Mouse (Mus musculus): ENCODE results near the gene Ring1. TPM values are rescaled to one million over a fixed set of nuclear protein-coding genes. Genes with fewer than 3 reads are reported as not detected.

Gene Ring1
- total and polyA plus RNA-seq, 2 experiments from 2014 or later: 19.0 to 20.7 TPM

GRCm38 (mm10) chr17:34025756-34026151, 1.3 kb upstream of the Ring1 start:
- Histone ChIP-seq H3K36me3 (ENCODE audit: insufficient read depth) (peaks cover 35% of the 10 kb centered on the region), H3K9me3 (ENCODE audit: low read length) (no peaks in the 10 kb centered on the region), H3K27ac (ENCODE audit: low read depth, low read length) (peak overlapping the region; percentile 93; the same call in 1 of the 2 replicates), H3K27me3 (ENCODE audit: insufficient read depth, low read length) (no peaks in the 10 kb centered on the region), H3K4me1 (ENCODE audit: insufficient read depth) (peaks cover 24% of the 10 kb centered on the region), H3K9ac (peak overlapping the region; percentile 87), H3K4me3 (ENCODE audit: low read depth, low read length) (peak overlapping the region; percentile 83; the same call in 1 of the 2 replicates), H3K4me2 (ENCODE audit: low read depth) (peak overlapping the region; percentile 83)
- DNase-seq (peak; percentile 47), ATAC-seq (peak; percentile 1; the same call in 1 of the 2 replicates)
- no peak for TF ChIP-seq CTCF (IDR thresholded peaks at IDR 0.05; ENCODE audit: low read depth)
- 2% methylated on average over 7 of the region's 7 CpGs for WGBS

- H3K9ac ChIP-seq: peak overlapping the region; percentile 87
- no peaks in the 10 kb centered on the region for H3K9me3 ChIP-seq (ENCODE audit: low read length)
- no peaks in the 10 kb centered on the region for H3K27me3 ChIP-seq (ENCODE audit: insufficient read depth, low read length)
- H3K36me3 ChIP-seq (ENCODE audit: insufficient read depth): peaks cover 36% of the 10 kb centered on the region
- peak overlapping the region; percentile 83 for H3K4me3 ChIP-seq (ENCODE audit: low read depth, low read length)
- peak; percentile 4 for ATAC-seq
- TF ChIP-seq CTCF (IDR thresholded peaks at IDR 0.05; ENCODE audit: low read depth): no peak
- peak overlapping the region; percentile 83 for H3K4me2 ChIP-seq (ENCODE audit: low read depth)
- under 1% methylated on average over 57 of the region's 57 CpGs for WGBS
- H3K4me1 ChIP-seq (ENCODE audit: insufficient read depth): peaks cover 18% of the 10 kb centered on the region
- DNase-seq: peak; percentile 51
- peak overlapping the region; percentile 93 for H3K27ac ChIP-seq (ENCODE audit: low read depth, low read length)
Measured at GRCm38 (mm10) chr17:34024861-34025755, 628 bp upstream of the Ring1 start.

DNA sequence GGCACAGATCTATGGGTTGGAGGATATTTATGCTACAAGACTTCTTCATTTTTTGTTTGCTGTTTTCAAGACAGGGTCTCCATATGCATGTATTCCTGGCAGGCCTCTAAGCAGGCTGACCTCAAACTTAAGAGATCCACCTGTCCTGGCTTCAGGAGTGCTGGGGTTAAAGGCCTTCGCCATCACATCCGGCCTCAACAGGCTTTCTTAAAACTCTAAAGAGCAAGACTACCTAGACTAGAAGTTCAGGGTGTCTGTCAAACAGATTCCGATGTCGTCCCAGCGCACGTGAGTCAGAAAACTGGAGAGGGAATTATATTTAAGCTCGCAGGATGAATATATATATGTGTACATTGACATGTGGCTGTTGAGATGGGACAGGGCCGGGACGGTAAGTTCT, 802 bp downstream of the Ring1 start:
- no peak for TF ChIP-seq CTCF (IDR thresholded peaks at IDR 0.05; ENCODE audit: low read depth)
- H3K9ac ChIP-seq: peak overlapping the region; percentile 87
- 57% methylated on average over 9 of the region's 9 CpGs for WGBS
- no peaks in the 10 kb centered on the region for H3K27me3 ChIP-seq (ENCODE audit: insufficient read depth, low read length)
- peak overlapping the region; percentile 93 for H3K27ac ChIP-seq (ENCODE audit: low read depth, low read length)
- DNase-seq (no peak), ATAC-seq (no peak)
- peaks cover 22% of the 10 kb centered on the region for H3K36me3 ChIP-seq (ENCODE audit: insufficient read depth)
- H3K9me3 ChIP-seq (ENCODE audit: low read length): no peaks in the 10 kb centered on the region
- H3K4me1 ChIP-seq (ENCODE audit: insufficient read depth): peaks cover 13% of the 10 kb centered on the region; the same call in 1 of the 2 replicates
- peak overlapping the region; percentile 83 for H3K4me3 ChIP-seq (ENCODE audit: low read depth, low read length)
- H3K4me2 ChIP-seq (ENCODE audit: low read depth): peak overlapping the region; percentile 83

DNA sequence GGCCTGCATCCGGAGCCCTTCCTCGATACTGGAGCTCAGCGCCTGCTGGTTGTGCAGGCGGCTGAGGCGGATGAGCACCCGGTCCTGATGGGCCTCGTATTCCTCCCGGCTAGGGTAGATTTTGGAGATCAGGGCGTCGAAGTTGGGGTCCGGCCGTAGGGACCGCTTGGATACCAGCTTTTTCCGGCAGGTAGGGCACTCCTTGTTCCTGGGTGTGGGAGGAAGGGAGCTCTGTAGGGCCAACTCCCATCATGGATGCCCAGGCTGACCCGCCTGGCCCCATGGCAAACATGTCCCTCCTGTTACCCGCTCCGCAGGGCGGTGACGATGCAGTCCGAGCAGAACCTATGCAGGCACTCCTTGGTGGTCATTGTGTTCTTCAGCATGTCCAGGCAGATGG, 1.5 kb downstream of the Ring1 start:
- H3K4me1 ChIP-seq (ENCODE audit: insufficient read depth): peaks cover 13% of the 10 kb centered on the region; the same call in 1 of the 2 replicates
- DNase-seq (no peak), ATAC-seq (no peak)
- no peak overlapping the region for H3K4me2 ChIP-seq (ENCODE audit: low read depth)
- H3K4me3 ChIP-seq (ENCODE audit: low read depth, low read length): no peak overlapping the region
- no peaks in the 10 kb centered on the region for H3K27me3 ChIP-seq (ENCODE audit: insufficient read depth, low read length)
- peaks cover 18% of the 10 kb centered on the region; the same call in 1 of the 2 replicates for H3K36me3 ChIP-seq (ENCODE audit: insufficient read depth)
- no peak for TF ChIP-seq CTCF (IDR thresholded peaks at IDR 0.05; ENCODE audit: low read depth)
- 98% methylated on average over 20 of the region's 20 CpGs for WGBS
- no peak overlapping the region for H3K27ac ChIP-seq (ENCODE audit: low read depth, low read length)
- H3K9ac ChIP-seq: no peak overlapping the region
- no peaks in the 10 kb centered on the region for H3K9me3 ChIP-seq (ENCODE audit: low read length)

DNA sequence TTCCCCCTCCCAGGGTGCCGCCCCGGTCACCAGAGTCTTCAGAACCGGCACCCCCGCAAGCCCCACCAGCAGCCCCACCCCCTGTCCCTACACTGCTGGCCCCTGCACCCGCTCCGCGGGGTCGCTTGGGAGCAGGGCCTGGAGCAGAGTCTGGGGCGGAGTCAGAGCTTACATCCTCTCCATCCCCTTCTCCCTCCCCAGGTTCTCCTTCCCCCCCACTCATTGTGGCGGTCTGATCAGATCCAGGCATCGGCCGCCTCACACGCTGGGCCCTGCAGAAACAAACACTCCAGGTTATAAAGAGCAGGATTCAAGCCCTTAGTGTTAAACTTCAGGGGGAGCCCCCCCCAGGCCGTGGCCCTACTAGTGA, 2.1 kb downstream of the Ring1 start:
- DNase-seq (no peak), ATAC-seq (no peak)
- no peak overlapping the region for H3K4me3 ChIP-seq (ENCODE audit: low read depth, low read length)
- H3K27ac ChIP-seq (ENCODE audit: low read depth, low read length): no peak overlapping the region
- peaks cover 18% of the 10 kb centered on the region; the same call in 1 of the 2 replicates for H3K36me3 ChIP-seq (ENCODE audit: insufficient read depth)
- no peak overlapping the region for H3K9ac ChIP-seq
- no peak for TF ChIP-seq CTCF (IDR thresholded peaks at IDR 0.05; ENCODE audit: low read depth)
- no peak overlapping the region for H3K4me2 ChIP-seq (ENCODE audit: low read depth)
- H3K4me1 ChIP-seq (ENCODE audit: insufficient read depth): peaks cover 13% of the 10 kb centered on the region; the same call in 1 of the 2 replicates
- H3K9me3 ChIP-seq (ENCODE audit: low read length): no peaks in the 10 kb centered on the region
- H3K27me3 ChIP-seq (ENCODE audit: insufficient read depth, low read length): no peaks in the 10 kb centered on the region
- WGBS: 92% methylated on average over 14 of the region's 14 CpGs

- WGBS: 94% methylated on average over 23 of the region's 23 CpGs
- Histone ChIP-seq H3K4me1 (ENCODE audit: insufficient read depth) (peaks cover 9% of the 10 kb centered on the region; the same call in 1 of the 2 replicates), H3K4me2 (ENCODE audit: low read depth) (no peak overlapping the region), H3K36me3 (ENCODE audit: insufficient read depth) (peaks cover 18% of the 10 kb centered on the region; the same call in 1 of the 2 replicates), H3K4me3 (ENCODE audit: low read depth, low read length) (no peak overlapping the region), H3K27ac (ENCODE audit: low read depth, low read length) (no peak overlapping the region), H3K27me3 (ENCODE audit: insufficient read depth, low read length) (no peaks in the 10 kb centered on the region), H3K9me3 (ENCODE audit: low read length) (no peaks in the 10 kb centered on the region), H3K9ac (no peak overlapping the region)
- ATAC-seq (no peak), DNase-seq (no peak)
- no peak for TF ChIP-seq CTCF (IDR thresholded peaks at IDR 0.05; ENCODE audit: low read depth)
Measured at GRCm38 (mm10) chr17:34021539-34022413, 2.7 kb downstream of the Ring1 start.

Measured in forebrain, postnatal 0 days (tissue).